Mouse (Mus musculus): ENCODE results near the gene Uggt1. TPM values are rescaled to one million over a fixed set of nuclear protein-coding genes. Genes with fewer than 3 reads are reported as not detected.

Gene Uggt1
- polyA plus RNA-seq, 2 experiments from 2014 or later = 19.1 to 22.8 TPM

DNA sequence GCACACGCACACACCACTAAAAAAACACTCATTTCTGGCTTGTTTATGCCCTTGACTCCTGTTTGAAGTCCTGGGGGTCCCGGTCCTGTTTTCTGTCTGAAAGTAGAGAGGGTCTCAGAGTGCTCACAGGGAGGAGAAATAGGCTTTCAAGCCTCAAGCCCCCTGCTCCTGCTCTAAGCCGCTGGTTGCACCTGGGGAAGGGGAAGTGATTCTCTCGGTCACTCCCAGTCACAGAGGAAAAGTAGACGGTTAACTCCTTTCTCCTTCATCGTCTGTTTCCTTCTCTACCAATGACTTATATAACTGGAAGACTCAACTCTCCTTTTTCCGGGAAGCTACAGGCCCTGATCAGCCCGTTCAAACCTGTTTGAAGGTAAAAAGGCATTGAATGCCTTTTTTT, 130.8 kb downstream of the Uggt1 start:
- no peak for ATAC-seq

DNA sequence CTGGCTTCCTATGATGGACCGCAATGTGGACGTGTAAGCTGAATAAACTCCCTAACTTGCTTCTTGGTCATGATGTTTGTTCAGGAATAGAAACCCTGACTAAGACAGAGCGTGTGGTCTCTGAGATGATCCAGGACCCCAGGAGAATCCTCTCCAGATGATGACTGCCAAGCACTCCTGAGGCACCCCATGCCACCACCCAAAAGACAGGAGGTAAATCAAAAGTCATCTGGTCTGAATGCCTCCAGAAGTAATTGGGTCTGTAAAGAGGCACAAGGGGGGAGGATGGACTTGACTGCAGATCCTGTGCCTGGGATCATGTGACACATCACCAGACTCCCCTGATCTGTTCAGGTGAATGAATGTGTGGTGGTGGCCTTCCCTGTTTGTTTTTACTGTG, 131.9 kb downstream of the Uggt1 start:
- ATAC-seq = no peak

DNA sequence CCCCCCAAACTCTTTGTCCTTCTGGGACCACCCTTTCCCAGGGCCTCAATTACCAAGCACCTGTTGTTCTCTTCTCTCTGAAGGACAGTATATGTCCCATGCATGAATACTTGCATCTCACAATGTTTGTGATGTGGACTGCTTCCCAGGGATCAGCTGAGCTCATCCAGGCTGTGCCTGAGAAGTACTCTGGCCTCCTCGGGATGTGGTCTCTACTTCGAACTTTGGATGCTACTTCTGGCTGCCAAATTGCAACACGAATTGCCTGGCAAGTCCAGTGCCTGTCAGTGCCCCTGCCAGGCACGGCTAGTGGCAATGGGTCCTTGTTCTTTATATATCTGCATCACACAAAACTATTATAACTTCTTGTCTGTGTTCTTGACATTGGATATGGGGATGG, 134.5 kb downstream of the Uggt1 start:
- ATAC-seq = no peak

DNA sequence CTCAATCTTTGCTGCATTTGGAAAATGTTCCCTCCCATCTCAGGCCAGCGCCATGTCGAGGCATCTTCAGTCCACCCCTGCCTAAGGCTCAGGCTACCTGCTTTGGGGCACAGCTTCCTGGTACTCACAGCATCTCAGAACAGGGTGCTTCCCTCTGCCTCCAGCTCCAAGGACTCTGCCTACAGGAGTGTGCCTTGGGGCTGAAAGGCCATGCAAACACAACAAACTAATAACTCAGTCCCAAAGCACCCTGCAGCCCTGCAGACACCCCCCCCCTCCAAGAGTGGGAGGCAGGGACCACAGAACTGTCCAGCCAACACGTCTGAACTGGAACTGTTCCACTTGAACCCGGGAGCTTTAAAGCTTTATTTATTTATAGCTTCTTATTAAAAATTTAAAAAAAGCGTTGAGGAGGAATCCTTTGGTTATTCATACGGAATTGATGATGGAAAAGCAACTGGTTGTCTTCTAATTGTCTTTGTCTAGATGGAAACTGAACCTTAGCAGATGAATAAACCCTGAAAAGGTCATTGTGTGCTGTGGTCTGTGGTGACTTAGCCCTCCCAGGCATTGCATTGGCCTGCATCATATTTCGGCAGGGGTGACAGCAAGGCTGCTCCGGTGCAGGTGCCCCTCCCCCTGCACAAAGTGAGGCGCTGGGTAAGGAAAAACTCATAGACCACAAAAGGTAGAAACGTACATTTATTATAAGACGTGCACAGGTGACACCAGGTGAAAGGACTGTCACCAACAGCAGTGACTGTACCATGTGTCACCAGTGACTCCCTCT, 138.4 kb downstream of the Uggt1 start:
- no peak for ATAC-seq

DNA sequence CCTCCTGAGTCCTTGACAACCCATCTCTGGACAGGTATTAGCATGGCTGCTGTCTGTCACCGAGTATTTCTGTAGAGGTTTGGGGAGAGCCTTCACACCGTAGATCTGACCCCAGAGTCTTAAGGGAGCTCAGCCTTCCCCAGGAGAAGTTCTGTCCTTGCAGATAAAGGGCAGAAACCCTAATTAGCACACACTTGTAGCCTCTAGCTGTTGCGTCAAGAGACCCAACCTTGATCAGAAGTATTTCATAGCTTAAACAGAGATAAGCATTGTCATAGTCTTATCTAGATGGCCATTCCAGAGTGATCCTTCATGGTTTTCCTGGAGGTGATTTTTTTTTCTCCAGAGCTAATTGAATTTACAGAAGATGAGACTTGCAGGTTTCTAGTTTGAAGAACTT, 144.1 kb downstream of the Uggt1 start:
- no peak for ATAC-seq

DNA sequence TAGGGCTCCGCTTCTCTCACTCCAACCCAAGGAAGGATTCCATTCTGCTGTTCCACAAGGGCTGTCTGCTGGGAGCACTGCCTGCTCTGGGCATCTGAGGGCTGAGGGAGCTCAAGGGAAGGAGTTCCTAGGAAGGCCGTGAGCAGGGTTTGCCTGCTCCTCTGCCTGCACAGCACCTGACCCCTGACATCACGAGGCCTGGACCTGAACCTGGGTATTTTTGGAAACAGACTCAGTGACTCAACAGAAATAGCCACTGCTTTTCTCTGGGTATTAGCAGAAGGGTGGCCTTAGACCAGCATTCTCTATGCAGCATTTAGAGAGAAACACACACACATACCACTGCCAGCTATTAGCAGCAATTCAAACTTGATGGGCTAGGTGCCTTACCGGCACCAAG, 146.1 kb downstream of the Uggt1 start:
- ATAC-seq = no peak

DNA sequence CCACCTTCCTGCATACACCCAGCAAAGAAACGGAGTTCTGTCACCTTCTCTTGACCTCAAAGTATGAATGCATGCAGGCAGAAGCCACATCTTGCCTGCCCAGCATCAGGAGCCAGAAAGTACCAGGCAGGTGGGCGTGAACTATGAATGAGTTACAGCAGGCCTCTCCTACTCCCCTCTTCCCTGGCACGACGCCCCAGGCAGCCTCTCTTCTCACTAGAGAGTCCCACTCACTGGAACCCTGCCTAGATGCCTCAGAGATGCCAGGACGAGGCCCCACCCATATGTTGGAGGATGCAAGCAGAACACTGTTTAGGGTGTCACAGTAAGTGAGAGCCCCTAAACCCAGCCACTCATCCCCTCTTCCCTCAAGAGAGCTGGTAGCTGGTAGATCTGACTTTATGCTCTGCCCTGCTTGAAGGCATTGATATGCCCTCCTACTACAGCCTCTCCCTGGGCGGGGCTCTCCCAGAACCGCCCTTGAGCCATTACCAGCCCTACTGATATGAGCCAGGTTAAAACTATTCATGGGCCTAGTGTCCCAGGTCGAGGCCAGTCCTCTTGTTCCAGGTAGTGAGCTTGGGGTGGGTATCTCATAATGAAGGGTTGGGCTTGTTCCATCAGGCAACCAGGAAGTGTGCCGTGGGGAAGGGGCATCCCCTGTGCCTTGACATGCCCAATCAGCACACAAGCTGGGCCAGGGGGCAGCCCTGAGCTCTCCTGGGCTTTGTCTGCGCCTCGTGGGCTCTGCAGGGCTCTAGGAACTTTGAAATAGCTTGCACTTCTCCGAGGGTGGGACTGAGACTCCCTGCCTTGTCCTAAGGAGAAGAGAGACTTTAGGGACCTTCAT, 148.9 kb downstream of the Uggt1 start:
- no peak for ATAC-seq

DNA sequence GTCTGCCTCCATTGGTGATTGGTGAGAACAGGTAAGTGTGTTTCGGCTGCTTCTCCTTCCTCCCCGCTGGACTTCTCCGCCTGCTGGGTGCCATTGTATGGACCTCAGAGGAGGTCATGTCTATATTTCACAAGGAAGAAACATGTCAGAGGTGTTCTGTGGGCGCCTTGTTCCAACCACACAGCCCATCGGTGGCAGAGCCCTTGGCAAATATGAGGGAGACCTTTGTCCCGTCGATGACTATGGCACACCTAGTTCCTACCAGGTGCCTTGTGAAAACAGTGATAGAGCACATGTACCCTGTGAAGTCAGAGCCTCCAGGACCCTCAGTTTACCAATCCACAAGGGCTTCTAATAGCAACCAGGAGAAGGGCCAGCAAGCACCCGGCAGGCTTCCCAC, 150.8 kb downstream of the Uggt1 start:
- no peak for ATAC-seq

DNA sequence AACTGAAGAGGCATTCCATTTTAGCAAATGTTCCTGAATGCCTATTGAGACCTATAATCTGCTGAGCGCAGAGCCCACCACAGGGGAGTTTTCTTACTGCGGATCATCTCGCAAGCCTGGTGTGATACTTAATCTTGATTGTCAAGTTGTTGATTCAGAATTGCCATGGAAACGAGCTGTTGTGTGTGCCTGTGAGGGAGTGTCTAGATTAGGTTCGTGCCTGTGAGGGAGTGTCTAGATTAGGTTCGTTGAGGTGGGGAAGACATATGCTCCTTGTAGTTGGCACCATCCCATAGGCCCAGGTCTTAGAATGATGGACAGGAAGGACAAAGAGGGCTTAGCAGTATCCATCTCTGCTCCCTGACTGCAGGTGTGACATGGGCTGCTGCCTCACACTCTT, 153.3 kb downstream of the Uggt1 start:
- no peak for ATAC-seq

DNA sequence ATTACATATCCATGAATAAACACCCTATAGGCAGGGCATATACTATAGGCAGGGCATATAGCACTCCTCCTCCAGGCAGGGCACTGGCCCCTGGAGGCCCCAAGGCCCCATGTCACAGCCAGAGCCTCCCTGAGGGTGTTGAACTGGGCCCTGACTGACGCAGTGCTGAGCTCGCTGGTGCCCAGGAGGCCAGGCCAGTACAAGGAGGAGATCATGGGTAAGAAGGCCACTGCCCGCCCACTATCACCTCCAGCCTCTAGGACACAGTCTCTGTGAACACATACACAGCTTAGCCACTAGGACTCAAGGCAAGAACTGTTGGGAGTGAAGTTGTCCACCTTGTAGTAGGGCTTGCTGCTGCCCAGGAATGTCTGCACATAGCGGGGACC, 153.8 kb downstream of the Uggt1 start:
- no peak for ATAC-seq

Other genes with a start within 250 kb of the Uggt1 start
- 1 to 10 TPM; 2.8 to 3.8 TPM for gene Hs6st1, start 176.3 kb downstream of the Uggt1 start, polyA plus RNA-seq (2017; shearing (Covaris generic))
- 10 to 100 TPM; 62.2 to 87.1 TPM for gene Neurl3, start 30.0 kb upstream of the Uggt1 start, polyA plus RNA-seq (2017; shearing (Covaris generic))
- gene Arid5a, start 63.0 kb upstream of the Uggt1 start, polyA plus RNA-seq (2017; shearing (Covaris generic)) = 10 to 100 TPM; 74.3 to 91.9 TPM
- 10 to 100 TPM; 43.4 to 44.7 TPM for gene Kansl3, start 124.5 kb upstream of the Uggt1 start, polyA plus RNA-seq (2017; shearing (Covaris generic))
- under 1 TPM in 1 of 2 experiments, not detected in 1; 0.42 TPM for gene Fer1l5, start 127.6 kb upstream of the Uggt1 start, polyA plus RNA-seq (2017; shearing (Covaris generic))
- gene Lman2l, start 200.6 kb upstream of the Uggt1 start, polyA plus RNA-seq (2017; shearing (Covaris generic)) = 10 to 100 TPM in 1 of 2 experiments, 1 to 10 TPM in 1; 9.1 to 13.3 TPM
- gene Cnnm4, start 226.9 kb upstream of the Uggt1 start, polyA plus RNA-seq (2017; shearing (Covaris generic)) = 10 to 100 TPM in 1 of 2 experiments, 1 to 10 TPM in 1; 9.0 to 10.4 TPM